Mouse (Mus musculus): ENCODE measurements at regions not wholly inside any gene's neighbourhood (a gene's known extent, or its start where the extent isn't known, plus 50 kb on each side); places are given as distances from the start of the nearest gene placed in this dataset.

DNA sequence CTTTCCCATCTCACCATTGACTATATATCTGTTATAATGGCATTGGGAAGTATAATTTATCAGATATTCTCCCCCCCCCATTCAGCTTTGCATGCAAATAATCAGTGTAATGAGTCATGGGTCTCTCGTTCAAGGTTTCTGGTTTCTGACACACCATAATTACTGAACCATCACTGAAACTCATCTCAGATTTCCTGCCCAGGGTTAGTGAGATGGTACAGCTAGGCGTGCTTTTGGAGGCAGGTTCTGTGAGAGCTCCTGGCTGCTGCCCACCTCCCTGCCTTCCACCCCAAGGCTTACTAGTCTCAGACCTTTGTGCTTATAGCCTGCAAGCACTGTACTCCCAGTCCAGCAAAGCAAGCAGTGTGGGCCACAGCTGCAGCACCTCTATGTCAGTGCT, 122.5 kb upstream of the Nampt start:
- no peak overlapping the region for H3K27ac ChIP-seq
- H3K4me1 ChIP-seq: peaks cover 12% of the 10 kb centered on the region
- no peak overlapping the region for H3K9ac ChIP-seq
- no peaks in the 10 kb centered on the region for H3K27me3 ChIP-seq
- H3K9me3 ChIP-seq (replicated peaks): no peaks in the 10 kb centered on the region
- 44% methylated on average over 2 of the region's 2 CpGs for WGBS
- no peak overlapping the region for H3K4me2 ChIP-seq
- no peak overlapping the region for H3K4me3 ChIP-seq (replicated peaks)
- H3K36me3 ChIP-seq: no peaks in the 10 kb centered on the region
- ATAC-seq (replicated peaks; ENCODE audit: low FRiP score): peak; percentile 69

DNA sequence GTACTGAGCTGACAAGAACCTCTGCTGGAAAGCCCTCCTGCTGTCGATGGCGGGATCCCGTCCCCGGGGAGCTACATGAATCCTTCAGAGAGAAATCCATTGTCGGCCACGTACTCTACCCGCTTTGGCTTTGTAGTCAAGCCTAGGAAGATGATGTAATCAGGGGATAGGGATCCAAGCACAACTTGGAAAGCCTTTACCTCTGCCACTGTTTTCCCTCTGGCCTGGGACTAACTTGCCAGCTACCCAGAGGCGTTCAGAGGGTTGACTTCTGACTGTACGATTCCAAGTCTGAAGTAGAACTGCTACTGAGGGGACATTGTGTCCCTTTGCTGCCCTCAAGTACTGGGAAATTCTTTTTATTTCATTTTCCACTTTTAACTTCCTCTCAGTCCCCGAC, 110.2 kb upstream of the Nampt start:
- ATAC-seq (replicated peaks; ENCODE audit: low FRiP score): no peak
- WGBS: 93% methylated on average over 10 of the region's 10 CpGs

DNA sequence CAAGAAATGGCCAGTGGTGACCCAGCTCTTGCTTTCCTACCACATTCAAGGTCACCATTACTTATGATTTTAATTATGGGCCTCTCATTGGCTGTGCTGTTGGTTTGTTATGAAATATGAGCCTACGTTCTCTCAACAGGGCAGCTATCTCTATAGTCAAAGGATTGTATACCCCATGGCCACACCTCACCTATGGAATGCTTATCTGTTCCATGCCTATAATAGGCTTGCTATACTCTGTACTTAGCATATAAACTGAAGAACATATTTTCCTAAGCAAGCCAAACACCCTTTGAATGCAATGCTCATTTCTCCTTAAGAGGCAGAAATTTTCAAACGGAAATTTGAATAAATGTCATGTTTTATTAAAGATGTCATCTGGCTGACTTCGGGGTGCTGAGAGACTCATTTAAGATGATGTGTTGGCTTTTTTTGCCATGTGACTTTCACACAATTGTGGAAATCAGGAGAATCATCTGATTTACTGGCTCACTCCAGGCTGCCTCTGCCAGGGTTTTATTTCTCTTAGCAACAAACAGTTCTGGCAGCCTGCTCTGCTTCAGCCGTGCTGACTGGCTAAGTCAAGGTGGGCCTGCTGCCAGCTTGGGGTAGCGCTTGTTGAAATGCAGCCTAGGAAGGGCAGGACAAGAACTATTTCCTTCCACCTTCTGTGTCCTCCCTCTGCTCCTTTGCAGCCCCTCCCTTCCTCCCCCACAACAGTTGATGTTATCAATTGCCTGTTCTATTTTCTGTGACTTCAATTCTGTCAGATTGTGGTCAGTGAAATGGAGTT, 102.0 kb upstream of the Nampt start:
- H3K4me1 ChIP-seq: peaks cover 6% of the 10 kb centered on the region; the same call in 1 of the 2 replicates
- no peak for ATAC-seq (replicated peaks; ENCODE audit: low FRiP score)
- no peak overlapping the region for H3K4me3 ChIP-seq (replicated peaks)
- H3K36me3 ChIP-seq: no peaks in the 10 kb centered on the region
- no peak overlapping the region for H3K27ac ChIP-seq
- no peak overlapping the region for H3K9ac ChIP-seq
- H3K27me3 ChIP-seq: no peaks in the 10 kb centered on the region
- no peak overlapping the region for H3K4me2 ChIP-seq
- WGBS: 53% methylated on average over 5 of the region's 5 CpGs
- H3K9me3 ChIP-seq (replicated peaks): no peaks in the 10 kb centered on the region

More for the DNA sequence above, 110.2 kb upstream of the Nampt start:
- H3K27me3 ChIP-seq: no peaks in the 10 kb centered on the region
- H3K4me2 ChIP-seq: no peak overlapping the region
- H3K4me1 ChIP-seq: no peaks in the 10 kb centered on the region
- H3K4me3 ChIP-seq (replicated peaks): no peak overlapping the region
- no peak overlapping the region for H3K27ac ChIP-seq
- no peak overlapping the region for H3K9ac ChIP-seq
- H3K9me3 ChIP-seq (replicated peaks): no peaks in the 10 kb centered on the region
- H3K36me3 ChIP-seq: no peaks in the 10 kb centered on the region

DNA sequence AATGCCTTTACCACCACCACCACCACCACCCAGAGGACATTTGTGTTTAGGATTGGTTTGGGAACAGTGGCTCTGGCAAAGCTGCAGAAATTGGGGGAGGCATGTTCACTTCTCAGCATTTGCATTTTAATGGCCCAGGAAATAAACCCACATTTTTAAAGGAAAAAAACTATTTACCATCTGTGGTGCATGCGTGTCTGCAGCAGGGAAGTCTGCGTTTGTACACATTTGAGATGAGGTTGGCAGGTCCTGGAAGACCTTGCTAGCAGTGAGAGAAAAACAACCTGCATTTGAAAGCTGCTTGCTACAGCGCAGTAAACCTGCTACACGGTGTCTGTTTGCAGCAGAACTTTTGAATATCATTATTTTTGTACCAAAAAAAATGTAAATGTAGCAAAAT, 100.1 kb upstream of the Nampt start:
- Histone ChIP-seq H3K4me2 (no peak overlapping the region), H3K27ac (no peak overlapping the region), H3K4me3 (replicated peaks) (no peak overlapping the region), H3K27me3 (no peaks in the 10 kb centered on the region), H3K9ac (no peak overlapping the region), H3K4me1 (peaks cover 6% of the 10 kb centered on the region; the same call in 1 of the 2 replicates), H3K9me3 (replicated peaks) (no peaks in the 10 kb centered on the region), H3K36me3 (no peaks in the 10 kb centered on the region)
- ATAC-seq (replicated peaks; ENCODE audit: low FRiP score): no peak
- 84% methylated on average over 4 of the region's 4 CpGs for WGBS

DNA sequence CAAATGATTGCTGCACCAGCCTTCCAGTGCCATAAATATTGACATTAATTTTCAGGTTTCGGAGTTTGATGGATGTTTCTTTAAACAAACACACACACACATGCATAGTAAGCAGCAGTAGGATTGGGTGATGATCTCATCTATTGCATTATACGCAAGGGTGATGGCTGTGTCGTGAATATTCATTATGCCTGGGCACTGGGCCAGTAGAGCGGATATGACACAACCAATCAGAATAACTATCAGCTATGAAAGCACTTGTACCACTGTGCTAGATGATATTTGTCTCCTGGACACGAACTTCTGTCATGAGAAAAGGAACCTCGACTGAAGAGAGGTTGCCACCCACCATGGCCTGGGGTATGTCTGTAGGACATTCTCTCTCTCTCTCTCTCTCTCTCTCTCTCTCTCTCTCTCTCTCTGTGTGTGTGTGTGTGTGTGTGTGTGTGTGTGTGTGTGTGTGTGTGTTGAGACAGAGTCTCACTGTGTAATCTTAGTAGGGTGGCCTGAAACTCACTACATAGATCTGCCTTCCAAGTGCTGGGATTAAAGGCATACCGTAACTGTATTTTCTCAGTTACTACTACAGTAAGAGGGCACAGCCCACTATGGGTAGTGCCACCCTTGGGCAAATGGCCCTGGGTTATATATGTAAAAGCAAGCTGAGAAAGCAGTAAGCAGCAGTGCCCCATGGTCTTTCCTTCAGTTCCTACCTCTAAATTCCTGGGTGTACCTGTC, 94.7 kb upstream of the Nampt start:
- Histone ChIP-seq H3K27ac (no peak overlapping the region), H3K9ac (no peak overlapping the region), H3K36me3 (no peaks in the 10 kb centered on the region), H3K27me3 (no peaks in the 10 kb centered on the region), H3K4me1 (no peaks in the 10 kb centered on the region), H3K9me3 (replicated peaks) (no peaks in the 10 kb centered on the region), H3K4me3 (replicated peaks) (no peak overlapping the region), H3K4me2 (no peak overlapping the region)
- WGBS: 80% methylated on average over 7 of the region's 7 CpGs
- no peak for ATAC-seq (replicated peaks; ENCODE audit: low FRiP score)

DNA sequence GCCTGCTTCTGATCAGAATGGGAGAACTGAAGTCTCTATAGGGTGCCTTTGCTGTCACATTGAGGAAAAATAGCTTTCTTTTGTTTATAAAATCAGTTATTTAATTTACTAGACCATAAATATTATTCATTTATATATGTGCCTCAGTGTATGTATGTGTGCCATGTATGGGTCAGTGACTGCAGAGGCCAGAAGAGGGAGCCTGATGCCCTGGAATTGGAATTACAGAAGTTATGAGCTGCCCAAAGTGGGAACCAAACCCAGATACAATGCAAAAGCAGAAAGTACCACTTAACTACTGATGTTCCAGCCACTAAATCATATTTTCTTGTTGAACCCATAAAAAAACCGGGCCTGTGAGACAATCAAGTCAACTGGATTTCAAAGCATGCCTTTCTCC, 91.8 kb upstream of the Nampt start:
- Histone ChIP-seq H3K9ac (no peak overlapping the region), H3K4me1 (no peaks in the 10 kb centered on the region), H3K36me3 (no peaks in the 10 kb centered on the region), H3K9me3 (replicated peaks) (no peaks in the 10 kb centered on the region), H3K27me3 (no peaks in the 10 kb centered on the region), H3K27ac (no peak overlapping the region), H3K4me2 (no peak overlapping the region), H3K4me3 (replicated peaks) (no peak overlapping the region)
- no peak for ATAC-seq (replicated peaks; ENCODE audit: low FRiP score)
- WGBS: 87% methylated on average over 1 of the region's 1 CpGs

DNA sequence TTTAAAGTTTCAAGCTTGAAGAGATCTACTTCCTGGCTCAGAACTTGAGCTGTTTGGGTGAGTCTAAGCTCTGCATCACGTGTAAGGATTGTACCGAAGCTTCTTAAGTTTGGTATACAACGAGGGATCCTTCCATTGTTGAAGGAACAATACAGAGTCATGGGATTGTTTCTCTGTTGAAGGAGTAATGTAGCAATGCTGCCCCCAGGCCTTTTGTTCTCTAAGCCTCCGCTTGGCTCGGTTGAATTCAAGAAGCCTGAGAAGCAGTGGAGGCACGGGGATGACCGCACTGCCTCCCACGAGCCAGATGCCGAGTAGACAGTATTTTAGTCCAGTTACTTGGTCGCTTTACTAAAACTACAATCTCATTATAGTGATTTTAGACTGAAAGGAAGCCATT, 90.9 kb upstream of the Nampt start:
- H3K27me3 ChIP-seq: no peaks in the 10 kb centered on the region
- no peaks in the 10 kb centered on the region for H3K4me1 ChIP-seq
- no peak overlapping the region for H3K27ac ChIP-seq
- ATAC-seq (replicated peaks; ENCODE audit: low FRiP score): no peak
- H3K4me2 ChIP-seq: no peak overlapping the region
- WGBS: 71% methylated on average over 10 of the region's 10 CpGs
- H3K9ac ChIP-seq: no peak overlapping the region
- no peaks in the 10 kb centered on the region for H3K36me3 ChIP-seq
- H3K4me3 ChIP-seq (replicated peaks): no peak overlapping the region
- H3K9me3 ChIP-seq (replicated peaks): no peaks in the 10 kb centered on the region

DNA sequence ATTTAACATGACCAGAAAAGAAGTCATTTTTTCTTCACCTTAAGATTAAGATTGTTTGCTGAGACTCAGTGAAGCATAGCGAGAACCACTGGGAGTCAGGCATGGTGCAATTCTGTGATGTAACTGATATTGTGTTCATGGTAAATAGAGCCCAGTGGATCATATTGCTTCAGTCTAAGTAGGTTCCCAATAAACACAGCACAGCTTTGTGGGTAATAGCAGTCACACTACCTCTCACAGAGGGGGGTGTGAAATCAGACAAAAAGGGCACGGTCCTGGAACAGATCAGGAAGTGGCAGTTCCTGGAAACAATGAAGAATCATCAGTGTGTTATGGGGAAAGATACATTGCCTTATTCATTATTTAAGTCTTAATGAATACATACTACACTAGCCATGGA, 84.1 kb upstream of the Nampt start:
- WGBS: 34% methylated on average over 2 of the region's 2 CpGs
- no peak overlapping the region for H3K4me2 ChIP-seq

DNA sequence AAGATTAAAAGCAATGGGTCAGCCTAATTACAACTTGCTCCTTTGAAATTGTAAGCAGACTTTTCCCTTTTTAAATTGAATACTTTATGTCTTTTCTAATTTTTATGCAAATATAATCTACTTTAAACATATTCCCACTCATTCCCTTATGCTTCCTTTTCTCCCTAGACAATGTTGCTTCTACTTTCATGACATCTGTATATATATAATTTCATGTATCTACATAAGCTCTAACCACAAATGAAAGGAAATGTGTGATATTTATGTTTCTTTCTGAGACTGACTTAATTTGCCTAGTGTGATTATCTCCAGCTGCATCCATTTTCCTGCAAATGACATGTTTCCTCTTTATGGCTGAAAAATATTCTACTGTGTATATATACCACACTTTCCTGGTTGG, 77.9 kb upstream of the Nampt start:
- no peak for ATAC-seq (replicated peaks; ENCODE audit: low FRiP score)
- Histone ChIP-seq H3K36me3 (no peaks in the 10 kb centered on the region), H3K27me3 (no peaks in the 10 kb centered on the region), H3K27ac (no peak overlapping the region), H3K4me3 (replicated peaks) (no peak overlapping the region), H3K4me2 (no peak overlapping the region), H3K4me1 (no peaks in the 10 kb centered on the region), H3K9me3 (replicated peaks) (no peaks in the 10 kb centered on the region), H3K9ac (no peak overlapping the region)

More for the DNA sequence above, 84.1 kb upstream of the Nampt start:
- Histone ChIP-seq H3K4me3 (replicated peaks) (no peak overlapping the region), H3K36me3 (no peaks in the 10 kb centered on the region), H3K27me3 (no peaks in the 10 kb centered on the region), H3K9ac (no peak overlapping the region), H3K9me3 (replicated peaks) (no peaks in the 10 kb centered on the region), H3K4me1 (0 out of 2 replicates have a peak, but pooled peaks cover 2% of the 10 kb centered on the region), H3K27ac (no peak overlapping the region)
- ATAC-seq (replicated peaks; ENCODE audit: low FRiP score): peak; percentile 93

DNA sequence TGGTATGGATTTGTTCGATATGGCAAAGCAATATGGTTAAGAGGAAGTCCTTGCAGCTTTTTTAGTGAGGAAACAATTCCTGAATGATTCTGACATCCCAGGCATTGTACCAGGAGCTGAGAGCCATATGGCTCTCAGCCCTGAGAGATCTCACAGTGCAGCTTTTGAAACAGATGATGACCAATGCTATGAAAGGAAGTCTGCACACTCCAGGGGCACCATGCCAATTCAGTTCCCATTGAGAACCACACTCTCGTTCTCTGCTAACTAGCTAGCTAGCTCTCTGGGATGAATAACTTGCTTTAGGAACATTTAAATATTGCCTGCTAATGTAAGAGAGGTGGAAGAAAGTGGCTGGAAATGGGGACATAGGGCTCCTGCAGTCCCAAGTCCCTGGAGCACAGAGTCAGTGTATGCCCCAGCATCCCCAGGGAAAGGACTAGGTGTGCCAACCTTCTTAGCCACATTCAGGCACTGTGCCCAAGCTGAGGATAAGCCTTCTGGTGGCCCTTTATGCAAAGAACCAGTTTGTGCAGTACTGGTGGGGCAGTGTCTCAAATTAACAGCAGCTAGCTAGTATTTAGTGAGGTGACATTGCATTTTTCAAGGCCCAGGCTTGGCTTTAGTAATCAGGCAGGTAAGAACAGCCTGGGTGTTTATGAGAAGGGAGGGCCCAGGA, 61.8 kb upstream of the Nampt start:
- whole genome bisulfite sequencing: 89% methylated on average over 2 of the region's 2 CpGs

DNA sequence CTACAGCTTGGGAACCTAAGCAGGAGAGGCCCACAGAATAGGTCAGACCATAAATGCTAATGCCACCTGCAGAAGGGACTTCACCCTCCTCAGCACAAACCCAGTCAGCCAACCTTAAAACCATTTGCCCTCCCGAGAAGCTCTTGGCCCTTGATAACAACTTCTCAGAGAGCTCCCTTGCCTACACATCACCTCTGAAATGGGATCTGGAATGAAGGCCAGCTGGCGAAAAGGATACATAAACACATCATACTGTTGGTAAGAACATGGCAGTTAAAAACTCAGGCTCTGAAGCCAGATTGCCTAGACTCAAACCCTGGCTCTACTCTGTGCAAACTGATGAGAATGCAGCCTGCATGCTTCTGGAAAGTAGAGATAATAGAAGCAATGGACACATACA, 61.2 kb upstream of the Nampt start:
- Histone ChIP-seq H3K4me3 (replicated peaks) (no peak overlapping the region), H3K9me3 (replicated peaks) (no peaks in the 10 kb centered on the region), H3K36me3 (no peaks in the 10 kb centered on the region), H3K27ac (no peak overlapping the region), H3K4me2 (no peak overlapping the region), H3K4me1 (no peaks in the 10 kb centered on the region), H3K9ac (no peak overlapping the region), H3K27me3 (no peaks in the 10 kb centered on the region)
- 58% methylated on average over 2 of the region's 2 CpGs for WGBS
- no peak for ATAC-seq (replicated peaks; ENCODE audit: low FRiP score)

More for the DNA sequence above, 61.8 kb upstream of the Nampt start:
- Histone ChIP-seq H3K27me3 (no peaks in the 10 kb centered on the region), H3K9me3 (replicated peaks) (no peaks in the 10 kb centered on the region), H3K4me2 (no peak overlapping the region), H3K27ac (no peak overlapping the region), H3K9ac (no peak overlapping the region), H3K36me3 (no peaks in the 10 kb centered on the region), H3K4me1 (no peaks in the 10 kb centered on the region), H3K4me3 (replicated peaks) (no peak overlapping the region)
- ATAC-seq (replicated peaks; ENCODE audit: low FRiP score): no peak

DNA sequence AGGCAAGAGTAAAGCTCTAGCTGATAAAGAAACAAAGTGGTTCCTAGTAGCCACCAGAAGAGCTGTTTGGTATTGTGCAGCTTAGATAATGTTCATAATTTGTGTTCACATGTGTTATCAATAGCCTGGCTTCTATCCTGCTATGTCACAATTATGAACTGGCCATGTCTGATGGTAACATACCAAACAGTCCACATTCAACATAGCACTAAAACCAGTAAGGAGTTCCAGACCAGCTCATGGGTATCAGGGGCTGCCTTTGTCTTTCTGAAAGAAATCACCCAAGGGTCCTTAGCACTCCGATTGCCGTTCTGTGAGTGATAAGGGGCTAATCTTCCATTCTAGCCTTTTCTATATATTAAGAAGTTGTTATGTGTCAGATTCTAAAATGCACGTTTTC, 58.7 kb upstream of the Nampt start:
- H3K9me3 ChIP-seq (replicated peaks): no peaks in the 10 kb centered on the region
- WGBS: 81% methylated on average over 3 of the region's 3 CpGs
- H3K4me3 ChIP-seq (replicated peaks): no peak overlapping the region
- no peaks in the 10 kb centered on the region for H3K36me3 ChIP-seq
- H3K4me1 ChIP-seq: no peaks in the 10 kb centered on the region
- H3K9ac ChIP-seq: no peak overlapping the region
- no peaks in the 10 kb centered on the region for H3K27me3 ChIP-seq
- ATAC-seq (replicated peaks; ENCODE audit: low FRiP score): no peak
- no peak overlapping the region for H3K4me2 ChIP-seq
- no peak overlapping the region for H3K27ac ChIP-seq

Measured in kidney, embryonic 15.5 days (tissue).